Mouse (Mus musculus): ENCODE measurements around the gene Socs7.

The Socs7 gene

DNA sequence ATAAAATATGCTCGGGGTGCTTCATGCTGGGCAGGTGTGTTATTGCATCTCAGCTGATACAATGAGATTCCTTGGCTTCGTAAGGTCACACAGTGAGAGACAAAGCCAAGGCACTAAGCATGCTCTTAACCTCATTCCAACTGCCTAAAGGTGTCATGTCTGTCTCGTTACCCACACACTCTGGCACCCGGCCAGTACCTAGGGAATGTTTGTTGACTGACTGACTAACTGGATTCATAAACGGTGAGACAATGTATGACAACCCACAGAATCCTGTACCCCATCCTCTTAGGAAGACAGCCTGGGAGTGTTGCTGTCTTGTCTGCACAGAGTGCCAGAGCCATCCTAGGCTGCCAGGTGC, 57.2 kb downstream of the Socs7 start:
- DNase-seq: no peak

DNA sequence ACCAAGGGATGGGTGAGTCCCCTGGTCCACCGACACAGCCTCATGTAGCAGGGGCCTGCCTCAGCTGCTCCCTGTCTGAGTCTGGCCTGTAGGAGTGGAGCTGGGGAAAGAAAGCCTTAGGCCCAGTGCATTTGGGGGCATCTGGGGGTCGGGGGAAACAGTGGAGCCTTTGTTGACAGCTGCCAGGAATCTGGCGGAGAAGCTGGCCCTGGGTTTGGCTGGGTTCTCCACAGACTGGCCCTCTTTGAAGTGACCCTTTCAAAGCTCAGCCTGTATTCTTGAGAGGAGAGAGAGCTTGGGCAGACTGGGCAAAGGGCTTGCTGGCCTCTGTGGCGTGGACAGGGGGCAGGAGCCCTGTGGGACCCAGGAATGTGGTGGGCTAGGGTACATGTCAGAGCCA, 60.2 kb downstream of the Socs7 start:
- DNase-seq: no peak

DNA sequence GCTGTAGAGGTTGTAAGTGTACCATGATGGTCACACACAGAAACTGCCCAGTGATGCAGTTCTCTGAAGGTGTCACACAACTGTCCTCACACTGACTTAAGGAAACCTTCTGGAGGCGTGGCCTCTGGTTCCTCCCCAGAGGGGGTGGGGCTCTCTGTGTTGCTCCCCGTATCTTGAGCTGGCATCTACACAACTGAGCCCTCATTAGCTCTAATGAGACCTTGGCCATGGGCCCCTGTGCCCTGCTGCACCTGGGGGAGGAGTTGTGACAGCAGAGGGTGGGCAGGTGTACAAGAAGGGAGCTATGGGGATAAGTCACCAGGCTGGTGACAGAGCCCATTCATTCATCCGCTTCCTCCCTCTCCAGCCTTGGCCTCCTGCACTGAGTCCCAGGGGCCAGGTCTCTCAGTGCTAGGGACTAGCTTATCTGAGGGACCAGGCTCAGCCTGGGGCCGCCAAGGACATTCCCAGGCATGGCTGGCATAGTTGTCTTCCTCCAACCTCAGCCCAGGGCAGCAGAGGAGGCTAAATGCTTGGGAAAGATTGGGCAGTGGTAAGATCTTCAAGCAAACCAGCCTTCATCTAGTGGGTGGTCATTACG, 61.8 kb downstream of the Socs7 start:
- no peak for DNase-seq

DNA sequence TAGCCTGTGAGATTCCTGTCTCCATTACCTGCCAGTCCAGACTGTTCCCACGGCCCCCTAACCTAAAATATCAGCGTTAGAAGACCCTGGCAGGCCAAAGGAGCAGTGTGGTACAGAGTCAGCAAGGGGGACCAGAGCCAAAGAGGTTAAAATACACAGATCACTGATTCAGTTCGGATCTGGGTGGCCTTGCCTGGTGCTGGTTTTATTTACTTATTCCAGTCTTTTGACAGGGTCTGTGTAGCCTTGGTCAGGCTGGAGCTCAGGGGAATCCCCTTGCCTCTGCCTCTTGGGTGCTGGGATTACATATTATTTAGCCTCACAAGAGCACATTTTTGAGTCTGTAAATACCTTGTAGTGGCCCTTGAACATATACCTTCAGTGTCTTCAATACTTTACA, 62.5 kb downstream of the Socs7 start:
- DNase-seq: no peak

DNA sequence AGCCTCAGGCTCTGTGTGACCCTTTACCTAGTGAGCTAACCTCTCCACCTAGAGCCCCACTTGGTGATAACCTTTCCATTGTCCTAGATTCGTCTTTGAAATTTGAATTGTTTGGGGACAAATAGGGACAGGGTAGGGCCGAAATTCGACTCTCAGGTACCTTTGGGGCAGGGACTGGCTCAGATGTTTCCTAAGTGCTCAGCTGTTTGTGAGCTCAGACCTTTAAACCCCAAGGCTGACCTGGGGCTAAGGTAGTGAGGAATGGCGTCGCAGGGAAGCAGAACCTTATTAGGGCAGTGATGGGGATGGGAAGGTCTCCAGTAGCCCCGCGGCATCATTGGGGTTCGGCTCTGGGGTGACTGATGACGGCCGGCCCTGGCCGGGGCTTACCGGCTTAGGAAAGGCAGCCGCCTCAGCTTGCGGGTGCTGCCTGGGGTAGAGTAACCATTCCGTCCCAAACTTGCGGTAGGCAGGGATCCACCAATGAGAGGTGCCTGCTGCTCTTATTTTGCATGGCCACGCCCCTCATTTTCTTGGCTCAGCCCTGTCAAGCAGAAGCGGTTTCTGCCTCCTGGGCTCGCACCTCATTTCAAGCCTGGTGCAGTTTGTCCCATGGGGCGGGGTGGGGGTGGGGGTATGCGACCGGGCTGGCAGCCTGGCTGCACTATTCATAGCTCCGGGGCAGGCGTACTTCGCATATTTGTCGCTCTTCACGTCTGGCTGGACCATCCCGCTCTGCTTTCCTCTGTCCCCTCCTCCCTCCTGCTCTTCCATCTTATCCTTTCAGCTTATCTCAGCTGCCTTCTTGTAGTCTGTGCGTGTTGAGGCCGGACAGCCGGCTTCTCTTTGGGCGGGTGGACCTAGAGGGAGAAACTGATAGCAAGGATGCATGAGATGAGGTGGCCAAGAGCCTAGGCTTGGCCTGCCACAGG, 65.7 kb downstream of the Socs7 start:
- DNase-seq: peak; percentile 67 to 79

DNA sequence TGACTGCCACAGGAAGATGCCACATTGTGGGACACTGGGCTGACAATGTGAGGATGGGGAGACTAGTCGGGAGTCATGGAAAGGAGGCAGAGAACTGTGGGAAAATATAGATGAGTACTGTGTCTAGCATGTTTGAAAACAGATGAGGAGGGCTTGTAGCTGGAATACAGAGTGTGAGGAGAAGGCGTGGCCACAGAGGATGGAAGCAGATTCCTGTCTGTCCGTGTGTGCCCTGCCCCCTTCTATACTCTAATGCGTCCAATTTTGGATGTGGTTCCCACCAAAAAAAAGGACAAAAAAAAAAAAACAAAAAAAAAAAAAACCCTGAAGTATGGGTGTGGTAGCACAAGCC, 66.4 kb downstream of the Socs7 start:
- no peak for DNase-seq

DNA sequence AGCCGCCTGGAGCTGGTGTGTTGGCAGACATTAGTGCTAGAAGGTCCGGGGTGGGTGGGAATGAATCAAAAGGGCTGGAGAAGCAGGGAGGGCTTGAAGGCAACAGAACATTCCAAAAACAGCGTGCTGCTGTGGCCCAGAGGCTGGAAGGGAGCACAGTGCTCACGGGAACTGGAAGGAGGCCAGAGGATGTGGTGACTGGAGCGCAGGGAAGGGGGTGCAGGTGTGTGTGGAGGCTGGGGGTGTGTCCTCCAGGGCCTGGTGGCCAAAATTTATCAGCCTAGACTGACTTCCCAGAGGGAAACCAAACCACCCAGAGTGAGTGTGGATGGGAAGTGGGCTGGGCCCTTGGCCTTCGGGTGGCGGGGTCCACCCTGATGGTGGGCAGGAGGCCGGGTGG, 67.3 kb downstream of the Socs7 start:
- DNase-seq: no peak

DNA sequence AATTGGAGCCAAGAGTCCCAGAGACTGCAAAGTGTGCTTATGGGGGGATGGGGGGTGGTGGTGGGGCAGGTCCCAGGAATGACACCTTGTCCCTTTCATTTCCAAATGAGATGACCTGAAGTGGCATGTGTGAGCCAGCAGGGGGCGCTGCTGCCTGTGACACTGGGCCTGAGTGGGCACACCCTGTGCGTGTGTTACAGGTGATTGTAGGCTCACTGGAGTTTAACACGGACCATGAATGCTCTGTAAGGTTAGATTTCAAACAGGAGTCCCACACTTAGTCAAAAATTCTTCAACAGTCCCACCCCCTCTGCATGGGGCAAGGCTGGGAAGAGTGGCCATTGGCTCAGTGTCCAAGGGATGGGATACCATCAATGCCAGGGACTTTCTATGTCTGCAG, 69.7 kb downstream of the Socs7 start:
- DNase-seq: peak; percentile 55 to 62

DNA sequence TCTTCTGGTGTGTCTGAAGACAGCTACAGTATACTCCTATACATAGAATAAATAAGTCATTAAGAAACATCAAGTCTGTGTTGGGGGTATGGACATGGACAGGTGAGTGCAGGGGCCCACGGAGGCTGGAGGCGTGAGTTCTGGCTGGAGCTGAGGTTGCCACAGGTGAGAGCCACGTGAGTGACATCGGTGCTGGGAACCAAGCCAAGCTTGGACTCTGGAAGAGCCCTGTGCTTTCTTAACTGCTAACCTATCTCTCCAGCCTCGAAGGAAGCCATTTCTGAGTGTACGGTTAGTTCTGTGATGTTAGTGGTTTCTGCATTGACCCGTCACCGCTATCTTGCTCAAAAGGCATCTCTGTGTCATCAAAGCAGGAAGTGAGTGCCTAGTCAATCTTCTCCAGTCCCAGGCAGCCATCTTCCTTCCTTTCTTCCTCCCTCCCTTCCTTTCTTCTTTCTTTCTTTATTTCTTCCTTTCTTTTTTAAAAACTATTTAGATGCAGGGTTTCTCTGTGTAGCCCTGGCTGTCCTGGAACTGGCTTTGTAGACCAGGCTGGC, 70.7 kb downstream of the Socs7 start:
- DNase-seq: no peak

DNA sequence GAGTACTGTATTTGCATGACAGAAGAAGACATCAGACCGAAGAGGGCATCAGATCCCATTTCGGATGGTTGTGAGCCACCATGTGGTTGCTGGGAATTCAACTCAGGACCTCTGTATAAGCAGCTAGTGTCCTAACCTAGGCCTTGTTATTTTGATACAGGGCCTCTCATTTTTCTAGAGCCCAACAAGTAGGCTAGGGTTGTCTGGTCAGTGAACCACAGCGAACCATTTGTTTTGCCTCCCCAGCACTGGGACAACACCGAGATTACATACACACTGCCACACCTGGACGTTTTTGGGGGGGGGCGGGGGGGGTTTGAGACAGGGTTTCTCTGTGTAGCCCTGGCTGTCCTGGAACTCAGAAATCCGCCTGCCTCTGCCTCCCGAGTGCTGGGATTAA, 71.8 kb downstream of the Socs7 start:
- DNase-seq: no peak

DNA sequence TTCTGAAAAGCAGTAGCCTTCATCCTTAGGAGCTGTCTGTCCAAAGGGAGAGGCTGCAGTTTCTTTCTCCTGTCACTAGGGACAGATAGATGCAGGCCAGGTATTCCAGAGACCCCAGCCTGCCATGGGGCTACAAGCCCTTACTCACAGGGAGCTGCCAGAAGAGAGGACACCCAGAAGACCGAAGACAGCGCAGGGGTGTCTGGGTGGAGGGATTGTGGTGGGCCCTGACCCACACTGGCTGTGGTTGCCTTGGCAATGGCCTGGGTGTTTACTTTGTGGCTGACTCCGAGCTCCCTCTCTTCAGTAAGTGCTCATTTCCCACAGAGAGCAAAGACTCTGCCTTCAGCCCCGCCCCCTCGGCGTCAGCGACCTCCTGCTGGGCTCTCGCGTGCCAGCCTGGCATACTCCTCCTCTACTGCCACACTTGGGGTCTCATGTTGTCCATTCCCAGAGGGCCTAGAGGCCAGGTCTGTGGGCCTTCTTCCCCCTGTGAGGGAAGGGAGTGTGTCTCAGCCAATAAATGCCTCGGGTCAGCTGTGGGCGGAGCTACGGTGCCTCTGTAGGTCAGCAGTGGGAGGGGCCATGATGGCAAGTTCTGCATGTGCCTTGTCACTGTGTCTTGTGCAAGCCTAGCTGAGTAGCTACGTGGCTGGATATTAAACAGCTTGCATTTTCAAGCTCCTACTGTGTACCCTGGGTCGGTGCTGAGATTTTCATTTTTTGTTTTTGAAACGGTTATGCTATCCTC, 72.5 kb downstream of the Socs7 start:
- peak; percentile 82 to 83 for DNase-seq

DNA sequence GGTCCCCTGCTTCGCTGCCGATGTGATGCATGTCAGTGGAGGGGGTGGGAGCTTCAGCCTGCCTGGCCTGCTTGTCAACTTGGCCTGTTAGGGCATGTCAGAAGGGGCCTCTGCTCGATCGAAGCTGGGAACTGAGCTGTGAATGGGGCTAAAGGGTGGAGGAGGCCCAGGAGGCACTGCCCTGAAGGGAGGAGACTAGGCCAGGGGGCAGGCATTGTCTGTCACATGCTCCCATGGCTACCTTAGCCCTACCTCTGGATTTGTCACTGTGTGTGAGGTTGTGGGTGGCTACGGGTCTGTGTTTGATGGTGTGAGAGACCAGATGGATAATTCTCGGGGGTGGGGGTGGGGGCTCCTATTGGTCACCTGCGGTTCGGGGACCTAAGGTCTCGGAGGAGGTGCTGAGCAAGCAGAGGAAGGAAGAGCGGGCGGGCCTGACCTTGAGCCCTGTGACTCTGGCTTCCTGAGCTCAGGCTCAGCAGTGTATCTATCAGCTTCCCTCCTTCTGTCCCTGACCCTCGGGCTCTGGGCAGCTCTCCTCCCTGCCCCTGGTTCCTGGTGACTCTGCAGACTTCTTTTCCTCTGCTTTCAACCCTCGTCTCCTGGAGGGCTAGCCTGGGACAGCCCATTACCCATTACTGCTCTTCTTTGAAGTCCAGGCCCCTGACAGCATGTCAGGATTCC, 73.6 kb downstream of the Socs7 start:
- DNase-seq: no peak

DNA sequence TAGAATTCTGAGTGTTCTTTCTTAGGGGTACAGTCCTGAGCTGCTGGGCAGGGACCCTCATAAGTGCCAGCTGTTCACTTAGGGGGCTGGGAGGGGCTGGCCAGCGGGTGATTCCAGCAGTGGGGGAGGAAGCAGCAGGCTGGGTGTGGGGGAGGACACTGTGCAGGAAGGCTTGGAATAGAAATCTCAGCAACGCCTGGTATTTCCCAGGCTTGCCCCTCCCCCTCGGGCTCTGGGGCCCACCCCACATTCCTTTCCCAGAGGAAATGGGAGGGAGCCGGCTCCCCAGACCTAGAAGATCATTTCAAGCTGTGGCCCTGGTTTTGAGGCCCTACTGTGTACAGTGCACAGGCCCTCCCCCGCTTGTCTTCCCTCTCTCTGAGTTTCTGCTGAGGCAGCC, 75.4 kb downstream of the Socs7 start:
- no peak for DNase-seq

DNA sequence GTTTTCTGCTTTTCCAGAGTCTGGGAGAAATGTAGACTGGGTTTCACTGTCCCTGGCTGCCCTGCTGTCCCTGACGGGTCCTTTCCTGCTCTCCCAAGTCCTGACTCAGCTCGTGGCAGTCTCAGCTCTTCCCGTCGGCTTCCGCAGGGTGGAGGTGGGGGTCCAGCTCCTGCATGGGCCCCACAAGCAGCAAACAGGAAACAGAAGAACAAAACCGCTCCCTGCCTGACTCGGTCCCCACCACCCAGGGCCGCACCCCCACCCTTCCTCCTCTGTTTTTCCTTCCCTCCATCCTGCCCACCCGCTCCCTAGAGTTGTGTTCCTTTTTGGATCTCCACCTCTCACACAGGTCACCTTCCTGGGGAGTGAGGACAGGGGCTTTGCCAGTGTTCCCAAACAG, 76.5 kb downstream of the Socs7 start:
- DNase-seq: no peak

DNA sequence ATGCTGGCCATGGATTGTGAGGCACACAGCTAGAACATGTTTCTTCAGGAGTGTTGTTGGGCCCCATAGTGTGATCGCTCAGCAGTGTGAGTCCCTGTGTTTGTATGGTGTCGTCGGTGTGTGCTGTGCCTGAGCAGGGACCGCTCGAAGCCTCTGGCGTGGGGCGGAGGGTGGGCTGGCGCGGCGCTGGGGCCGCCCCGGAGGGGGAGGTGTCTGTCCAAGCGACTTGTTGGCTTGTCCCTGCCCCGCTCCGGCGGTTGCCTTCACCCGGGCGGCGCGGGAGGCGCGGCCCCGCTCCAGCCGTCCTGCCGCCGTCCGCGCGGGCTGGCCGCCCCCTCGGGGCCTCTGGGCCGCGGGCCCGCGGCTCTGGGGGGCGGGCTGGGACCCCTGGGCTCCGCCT, 77.6 kb downstream of the Socs7 start:
- DNase-seq: no peak

DNA sequence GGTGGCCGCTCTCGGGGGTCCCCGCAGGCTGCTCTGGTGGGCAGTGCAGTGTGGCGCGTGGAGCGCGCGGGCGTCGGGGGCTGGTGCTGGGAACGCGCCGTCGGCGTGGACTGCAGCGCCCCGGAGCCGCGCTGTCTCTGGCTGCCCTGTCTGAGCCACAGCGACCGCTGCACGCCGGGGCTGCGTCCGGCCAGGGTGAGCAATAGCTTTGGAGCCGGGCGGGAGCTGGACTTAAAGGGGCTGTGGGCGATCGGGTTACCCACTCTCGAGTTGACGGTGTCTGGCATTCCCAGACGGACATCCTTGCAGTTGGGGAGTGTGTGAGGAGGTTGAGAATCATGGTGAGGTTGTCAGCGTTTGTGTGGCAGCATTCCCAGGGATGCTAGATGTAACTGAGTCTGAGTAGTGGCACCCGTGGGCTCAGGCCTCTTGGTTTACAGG, 78.1 kb downstream of the Socs7 start:
- DNase-seq: no peak

DNA sequence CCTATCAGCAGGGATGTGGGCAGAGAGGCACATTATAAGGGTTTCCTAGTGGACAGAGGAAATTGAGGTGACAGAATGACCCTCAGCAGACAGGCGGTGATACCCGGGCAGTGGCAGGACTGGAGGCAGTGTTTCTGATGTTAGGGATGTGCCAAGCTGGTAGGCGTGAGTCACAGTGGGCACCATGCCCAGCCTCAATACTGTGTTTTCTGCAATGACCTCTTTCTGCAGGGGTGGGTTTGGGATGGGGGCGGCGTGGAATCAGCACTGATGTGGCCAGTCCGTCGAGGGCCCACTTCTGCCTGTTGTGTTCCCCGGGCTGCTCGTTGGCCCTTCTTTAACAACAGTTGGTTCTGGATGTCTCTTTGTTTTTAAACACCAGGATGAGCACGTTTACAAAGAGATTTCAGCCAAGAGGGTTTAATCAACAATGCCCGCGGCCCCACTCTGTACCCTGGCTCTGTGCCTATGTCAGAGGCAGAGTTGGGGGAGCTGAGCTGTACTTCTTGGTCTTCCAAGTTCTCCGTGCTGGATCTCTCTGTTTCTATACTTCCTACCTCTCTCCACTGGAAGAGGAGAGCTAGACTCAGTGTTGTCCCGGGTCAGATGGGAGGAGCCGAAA, 78.8 kb downstream of the Socs7 start:
- no peak for DNase-seq

DNA sequence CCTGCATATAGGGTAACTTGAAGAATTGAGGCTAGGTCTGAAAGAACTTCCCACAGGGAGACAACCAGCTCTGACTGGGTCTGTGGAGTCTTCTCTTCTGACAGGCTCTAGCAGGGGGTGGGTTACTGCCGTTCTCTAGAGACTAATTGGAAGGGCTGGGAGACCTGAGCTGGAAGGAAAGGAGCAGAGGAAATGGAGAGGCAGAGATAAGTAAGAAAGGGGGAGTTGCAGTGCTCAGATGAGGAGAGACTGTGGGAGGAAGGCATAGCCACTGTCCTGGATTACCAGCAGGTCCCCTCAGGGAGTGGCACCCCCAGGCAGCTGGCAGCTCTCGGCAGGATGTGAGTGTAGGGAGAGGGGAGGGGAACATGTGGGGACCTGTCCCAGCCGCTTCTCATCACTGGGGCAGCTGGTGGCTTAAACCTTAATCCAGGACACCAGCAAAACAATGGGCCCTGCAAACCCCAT, 79.3 kb downstream of the Socs7 start:
- no peak for DNase-seq

DNA sequence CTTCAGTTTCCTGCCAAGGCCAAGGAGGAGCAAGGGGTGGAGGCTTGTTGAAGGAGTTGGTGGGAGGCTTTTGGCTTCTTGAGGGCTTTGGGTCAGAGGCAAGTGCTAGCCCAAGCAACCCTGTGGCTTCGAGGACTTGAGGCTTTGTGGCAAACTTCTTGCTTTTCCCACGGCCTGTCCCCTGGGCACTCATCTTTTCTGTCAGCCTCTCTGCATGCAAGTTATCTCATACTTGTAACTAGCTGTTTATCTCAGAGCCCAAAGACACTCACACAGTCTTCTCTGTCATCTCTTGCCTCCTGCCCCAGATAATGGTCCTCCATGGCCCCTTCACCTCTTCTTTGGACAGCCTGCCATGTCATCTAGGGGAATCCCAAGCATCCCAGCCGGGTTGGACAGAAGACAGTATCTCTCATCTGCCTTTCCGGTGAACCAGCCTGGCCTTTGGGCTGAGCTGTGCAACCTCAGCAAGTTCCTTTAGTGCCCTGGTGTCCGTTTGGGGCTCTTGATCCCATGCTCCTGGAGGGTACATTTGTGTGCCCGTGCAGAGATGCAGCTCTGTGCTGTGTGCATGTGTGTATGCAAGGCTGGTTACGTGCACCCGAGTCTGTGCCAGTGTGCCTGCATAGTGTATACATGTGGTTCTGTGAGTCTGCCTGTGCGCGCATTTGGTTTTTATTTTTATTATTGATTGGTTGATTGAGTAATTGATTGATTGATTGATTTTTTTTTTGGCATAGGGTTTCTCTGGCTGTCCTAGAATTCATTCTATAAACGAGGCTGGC, 80.7 kb downstream of the Socs7 start:
- DNase-seq: no peak

DNA sequence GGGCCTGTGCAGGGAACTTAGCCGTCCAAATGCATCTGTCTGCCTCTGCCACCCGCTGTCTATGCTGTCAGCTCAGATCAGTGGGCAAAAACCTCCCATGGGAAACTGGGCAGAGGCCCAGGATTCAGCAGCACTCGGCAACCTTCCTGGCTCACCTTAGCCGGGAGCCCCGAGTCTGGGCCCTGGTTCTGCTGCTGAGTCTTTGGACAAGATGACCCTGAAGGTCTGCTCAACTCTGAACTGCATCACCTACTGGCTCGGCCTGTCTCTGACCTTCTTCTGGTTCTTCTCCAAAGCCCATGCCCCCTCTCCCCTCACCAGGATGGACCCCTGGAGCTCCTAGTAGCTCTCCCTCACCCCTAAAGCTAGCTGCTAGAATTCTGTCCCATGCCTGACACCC, 83.2 kb downstream of the Socs7 start:
- DNase-seq: no peak

DNA sequence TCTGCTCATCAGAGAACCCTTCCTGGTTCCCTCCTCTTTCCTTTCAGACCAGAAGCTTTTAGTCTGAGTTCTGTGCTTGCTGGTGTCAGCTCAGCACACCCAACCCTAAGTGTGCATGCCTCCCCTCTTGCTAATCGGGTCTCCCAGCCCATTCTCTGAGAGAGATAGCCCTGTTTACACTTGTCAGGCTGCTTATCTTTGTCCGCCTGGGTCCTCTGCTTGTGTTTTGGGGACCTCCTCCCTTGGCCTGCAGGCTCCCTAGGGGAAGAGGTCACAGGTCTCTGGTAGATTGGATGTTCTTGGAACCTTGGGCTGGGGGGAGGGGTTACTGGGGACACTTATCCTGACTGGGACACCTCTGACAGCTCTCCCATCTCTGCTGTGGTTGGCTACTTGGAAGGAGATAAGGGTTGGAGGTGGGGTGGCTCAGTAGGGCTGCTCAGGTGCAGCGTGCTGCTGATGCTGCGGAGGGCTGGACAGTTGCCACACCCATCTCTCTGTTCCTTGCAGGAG, 83.7 kb downstream of the Socs7 start:
- no peak for DNase-seq
